Mouse (Mus musculus) MEL (cell line): Measurements from ENCODE around the gene Cacna1c. TPM values are rescaled to one million over a fixed set of nuclear protein-coding genes. Genes with fewer than 3 reads are reported as not detected.

Source experiments
- DNase-seq: peaks from one replicate; pipeline ENCODE4 v3.0.0; 2011; ENCODE audit warnings: low read depth, low spot score
- H3K27ac ChIP-seq: 2 replicates; pipeline ENCODE4 v1.5.1; 2012; ENCODE audit warnings: low read depth, mild to moderate bottlenecking, control low read depth, low read length, moderate library complexity; ENCODE audit not compliant: control insufficient read depth
- H3K27me3 ChIP-seq, 2 experiments: fragments of 150-350 bp in 1 of 2; sonication (generic) in 1 of 2; 2 replicates each; pipeline ENCODE4 v1.6.1; 2012; ENCODE audit warnings: low read length in 2 of 2, mild to moderate bottlenecking in 2 of 2, improper control_type of control experiment in 1 of 2, moderate library complexity in 1 of 2; ENCODE audit not compliant: insufficient read depth in 2 of 2, control insufficient read depth in 1 of 2
- H3K36me3 ChIP-seq, 2 experiments: 2 replicates each; pipeline ENCODE4 v1.6.1; 2012 to 2014; ENCODE audit warnings: low read length in 2 of 2, improper control_type of control experiment in 1 of 2, inconsistent platforms in 1 of 2, mild to moderate bottlenecking in 1 of 2; ENCODE audit not compliant: insufficient read depth in 2 of 2, control insufficient read depth in 1 of 2
- H3K4me1 ChIP-seq, 2 experiments: fragments of 150-350 bp in 1 of 2; sonication (generic) in 1 of 2; 2 replicates each; pipeline ENCODE4 v1.6.1; 2012; ENCODE audit warnings: low read length in 2 of 2, improper control_type of control experiment in 1 of 2, mild to moderate bottlenecking in 1 of 2; ENCODE audit not compliant: insufficient read depth in 2 of 2, control insufficient read depth in 1 of 2
- H3K4me3 ChIP-seq, 2 experiments: fragments of 150-350 bp in 1 of 2; sonication (generic) in 1 of 2; 2 replicates each; pipeline ENCODE4 v1.5.1; 2012; ENCODE audit warnings: low read depth in 2 of 2, low read length in 2 of 2, mild to moderate bottlenecking in 2 of 2, moderate library complexity in 2 of 2, control low read depth in 1 of 2, improper control_type of control experiment in 1 of 2; ENCODE audit not compliant: control insufficient read depth in 1 of 2, insufficient read depth in 1 of 2
- H3K79me2 ChIP-seq: 2 replicates; pipeline ENCODE4 v1.6.1; 2012; ENCODE audit warnings: mild to moderate bottlenecking, low read length, moderate library complexity; ENCODE audit not compliant: control insufficient read depth, poor library complexity, insufficient read depth
- H3K9ac ChIP-seq: 2 replicates; pipeline ENCODE4 v1.6.1; 2012; ENCODE audit warnings: low read depth, mild to moderate bottlenecking, control low read depth, low read length, moderate library complexity; ENCODE audit not compliant: control insufficient read depth, poor library complexity, severe bottlenecking
- H3K9me3 ChIP-seq: fragments of 150-350 bp; sonication (generic); replicated peaks from 2 replicates; pipeline ENCODE4 v1.6.1; 2012; ENCODE audit warnings: mild to moderate bottlenecking, low read length, improper control_type of control experiment, moderate library complexity; ENCODE audit not compliant: insufficient read depth
- CHD1 ChIP-seq: IDR thresholded peaks from 2 replicates; pipeline ENCODE4 v1.6.1; 2012; ENCODE audit warnings: low read depth, mild to moderate bottlenecking, inconsistent platforms, low read length, improper control_type of control experiment
- CHD2 ChIP-seq: IDR thresholded peaks from 2 replicates; pipeline ENCODE4 v1.6.1; 2011; ENCODE audit warnings: low read length, improper control_type of control experiment
- CTCF ChIP-seq, 3 experiments: IDR thresholded peaks in 2 of 3; conservative IDR thresholded peaks in 1 of 3; 2 replicates each; pipeline ENCODE4 v1.5.1; 2011 to 2012; ENCODE audit warnings: low read length in 3 of 3, low read depth in 2 of 3, mild to moderate bottlenecking in 2 of 3, improper control_type of control experiment in 1 of 3, inconsistent platforms in 1 of 3, mixed read lengths in 1 of 3, moderate library complexity in 1 of 3; ENCODE audit not compliant: control insufficient read depth in 1 of 3, insufficient read depth in 1 of 3, poor library complexity in 1 of 3, severe bottlenecking in 1 of 3
- E2F4 ChIP-seq: IDR thresholded peaks from 2 replicates; pipeline ENCODE4 v1.6.1; 2011; ENCODE audit warnings: low read depth, low read length, improper control_type of control experiment, borderline replicate concordance
- EP300 ChIP-seq, 2 experiments: IDR thresholded peaks; 2 replicates each; pipeline ENCODE4 v1.6.1; 2011; ENCODE audit warnings: improper control_type of control experiment in 2 of 2, low read length in 2 of 2, low read depth in 1 of 2, mild to moderate bottlenecking in 1 of 2
- ETS1 ChIP-seq: IDR thresholded peaks from 2 replicates; pipeline ENCODE4 v1.6.1; 2012; ENCODE audit warnings: low read depth, mild to moderate bottlenecking, inconsistent platforms, low read length, improper control_type of control experiment, moderate library complexity
- GABPA ChIP-seq: IDR thresholded peaks from 2 replicates; pipeline ENCODE4 v1.6.1; 2012; ENCODE audit warnings: low read depth, mild to moderate bottlenecking, inconsistent platforms, low read length, improper control_type of control experiment, moderate library complexity
- GATA1 ChIP-seq: IDR thresholded peaks from 2 replicates; pipeline ENCODE4 v1.6.1; 2011; ENCODE audit warnings: low read depth, low read length, improper control_type of control experiment
- HCFC1 ChIP-seq: IDR thresholded peaks from 2 replicates; pipeline ENCODE4 v1.6.1; 2012; ENCODE audit warnings: low read depth, mild to moderate bottlenecking, inconsistent platforms, low read length, improper control_type of control experiment, moderate library complexity
- JUND ChIP-seq: IDR thresholded peaks from 2 replicates; pipeline ENCODE4 v1.6.1; 2011; ENCODE audit warnings: low read depth, mild to moderate bottlenecking, improper control_type of control experiment, low read length
- KAT2A ChIP-seq: conservative IDR thresholded peaks from 2 replicates; pipeline ENCODE4 v1.6.1; 2012; ENCODE audit warnings: low read depth, low read length, improper control_type of control experiment, inconsistent platforms
- MAX ChIP-seq: IDR thresholded peaks from 2 replicates; pipeline ENCODE4 v1.6.1; 2011; ENCODE audit warnings: low read length, improper control_type of control experiment
- MAZ ChIP-seq: IDR thresholded peaks from 2 replicates; pipeline ENCODE4 v1.6.1; 2012; ENCODE audit warnings: low read depth, mild to moderate bottlenecking, inconsistent platforms, low read length, improper control_type of control experiment
- MEF2A ChIP-seq: IDR thresholded peaks from 2 replicates; pipeline ENCODE4 v1.6.1; 2014; ENCODE audit warnings: low read depth, mild to moderate bottlenecking, inconsistent platforms, low read length, improper control_type of control experiment; ENCODE audit not compliant: poor library complexity, insufficient replicate concordance, severe bottlenecking; ENCODE audit errors: extremely low read depth
- MXI1 ChIP-seq: IDR thresholded peaks from 2 replicates; pipeline ENCODE4 v1.6.1; 2011; ENCODE audit warnings: mild to moderate bottlenecking, low read depth, low read length, improper control_type of control experiment
- MYB ChIP-seq: IDR thresholded peaks from 2 replicates; pipeline ENCODE4 v1.6.1; 2011; ENCODE audit warnings: mild to moderate bottlenecking, low read depth, low read length, improper control_type of control experiment
- MYC ChIP-seq: IDR thresholded peaks from 2 replicates; pipeline ENCODE4 v1.6.1; 2011; ENCODE audit warnings: low read depth, mild to moderate bottlenecking, low read length, improper control_type of control experiment, moderate library complexity
- NELFE ChIP-seq: IDR thresholded peaks from 2 replicates; pipeline ENCODE4 v1.6.1; 2011; ENCODE audit warnings: low read depth, low read length, improper control_type of control experiment
- POLR2A ChIP-seq, 2 experiments: IDR thresholded peaks; 2 replicates each; pipeline ENCODE4 v1.6.1; 2011 to 2012; ENCODE audit warnings: low read length in 2 of 2, mild to moderate bottlenecking in 2 of 2, control low read depth in 1 of 2, improper control_type of control experiment in 1 of 2, low read depth in 1 of 2, moderate library complexity in 1 of 2; ENCODE audit not compliant: control insufficient read depth in 1 of 2, insufficient read depth in 1 of 2, poor library complexity in 1 of 2
- RAD21 ChIP-seq: IDR thresholded peaks from 2 replicates; pipeline ENCODE4 v1.6.1; 2011; ENCODE audit warnings: mild to moderate bottlenecking, low read depth, low read length, improper control_type of control experiment
- RCOR1 ChIP-seq: IDR thresholded peaks from 2 replicates; pipeline ENCODE4 v1.6.1; 2012; ENCODE audit warnings: low read depth, mild to moderate bottlenecking, inconsistent platforms, low read length, improper control_type of control experiment
- TAL1 ChIP-seq: IDR thresholded peaks from 2 replicates; pipeline ENCODE4 v1.6.1; 2012; ENCODE audit warnings: mild to moderate bottlenecking, inconsistent platforms, low read length, moderate library complexity, mixed read lengths
- TBP ChIP-seq: IDR thresholded peaks from 2 replicates; pipeline ENCODE4 v1.8.0; 2011; ENCODE audit warnings: low read depth, low read length, improper control_type of control experiment
- UBTF ChIP-seq: IDR thresholded peaks from 2 replicates; pipeline ENCODE4 v1.6.1; 2012; ENCODE audit warnings: low read depth, mild to moderate bottlenecking, inconsistent platforms, low read length, improper control_type of control experiment, moderate library complexity, borderline replicate concordance; ENCODE audit not compliant: insufficient read depth
- USF1 ChIP-seq: IDR thresholded peaks from 2 replicates; pipeline ENCODE4 v1.6.1; 2014; ENCODE audit warnings: low read depth, mild to moderate bottlenecking, inconsistent platforms, low read length, improper control_type of control experiment, moderate library complexity
- ZC3H11A ChIP-seq: IDR thresholded peaks from 2 replicates; pipeline ENCODE4 v1.6.1; 2012; ENCODE audit warnings: low read depth, mild to moderate bottlenecking, inconsistent platforms, low read length, improper control_type of control experiment
- ZNF384 ChIP-seq: IDR thresholded peaks from 2 replicates; pipeline ENCODE4 v1.6.1; 2012; ENCODE audit warnings: low read depth, mild to moderate bottlenecking, inconsistent platforms, low read length, improper control_type of control experiment
- polyA plus RNA-seq, 2 experiments: library from polyadenylated mRNA; stranded (reverse) in 1 of 2; unstranded in 1 of 2; fragments of >175 nt in 1 of 2; fragments of >200 nt in 1 of 2; gene quantifications; 2 replicates each; pipeline versions ENCODE4 v1.2.1 to v1.2.4; 2012; ENCODE audit warnings: low replicate concordance in 2 of 2, low read depth in 1 of 2; ENCODE audit not compliant: insufficient read length in 2 of 2, insufficient read depth in 1 of 2, missing spikeins in 1 of 2
- total RNA-seq: library from RNA; depleted of rRNA; stranded (reverse); fragments of 300-350 nt; gene quantifications from 2 replicates; pipeline ENCODE4 v1.2.3, GENCODE M21; 2012

The Cacna1c gene
- total and polyA plus RNA-seq, 3 experiments, result 3.4 to 4.4 TPM; not detected in 1

- Histone ChIP-seq H3K27me3 (no peaks in the 10 kb centered on the region), H3K36me3 (no peaks in the 10 kb centered on the region; a peak in 1 of 4 replicates), H3K27ac (no peak overlapping the region), H3K9ac (no peak overlapping the region), H3K4me1 (peaks cover 0 to 3% of the 10 kb centered on the region in 2 experiments; a peak in 1 of 4 replicates), H3K9me3 (no peaks in the 10 kb centered on the region), H3K79me2 (no peaks in the 10 kb centered on the region), H3K4me3 (no peak overlapping the region)
- no peak for DNase-seq
- TF ChIP-seq MAZ, result no peak
- no peak for TF ChIP-seq GATA1
- TF ChIP-seq ETS1, result no peak
- TF ChIP-seq TAL1, result no peak
- TF ChIP-seq RAD21, result no peak
- no peak for TF ChIP-seq JUND
- no peak for TF ChIP-seq CHD1
- no peak for TF ChIP-seq NELFE
- TF ChIP-seq EP300 (IDR thresholded peaks at IDR 0.05; ENCODE audit: low read depth in 1 of 2, low read length in 2 of 2), result no peak
- no peak for TF ChIP-seq KAT2A
- no peak for TF ChIP-seq ZNF384
- TF ChIP-seq MXI1, result no peak
- no peak for TF ChIP-seq CTCF (IDR thresholded peaks at IDR 0.05 in 2 of 3, conservative IDR thresholded peaks at IDR 0.05 in 1 of 3; ENCODE audit: control insufficient read depth in 1 of 3, insufficient read depth in 1 of 3, low read depth in 2 of 3, low read length in 3 of 3, poor library complexity in 1 of 3, severe bottlenecking in 1 of 3)
- TF ChIP-seq ZC3H11A, result no peak
- no peak for TF ChIP-seq GABPA
- no peak for TF ChIP-seq RCOR1
These were observed 456.1 kb downstream of the Cacna1c start for GRCm38 (mm10) chr6:118739961-118740599.

GRCm38 (mm10) chr6:118739344-118739743 is 456.9 kb downstream of the Cacna1c start:
- no peaks in the 10 kb centered on the region for H3K27me3 ChIP-seq
- H3K36me3 ChIP-seq, result no peaks in the 10 kb centered on the region; a peak in 1 of 4 replicates
- no peaks in the 10 kb centered on the region for H3K79me2 ChIP-seq
- H3K9ac ChIP-seq, result no peak overlapping the region
- H3K4me1 ChIP-seq, result peaks cover 0 to 3% of the 10 kb centered on the region in 2 experiments; a peak in 1 of 4 replicates
- DNase-seq, result no peak
- no peaks in the 10 kb centered on the region for H3K9me3 ChIP-seq
- no peak overlapping the region for H3K4me3 ChIP-seq
- TF ChIP-seq TBP (no peak), MYB (no peak), TAL1 (no peak), HCFC1 (no peak), ETS1 (no peak), UBTF (no peak), CHD2 (no peak), POLR2A (IDR thresholded peaks at IDR 0.05; ENCODE audit: control insufficient read depth in 1 of 2, insufficient read depth in 1 of 2, low read depth in 1 of 2, low read length in 2 of 2, poor library complexity in 1 of 2) (no peak), NELFE (no peak), MYC (no peak), MXI1 (no peak), MEF2A (no peak), USF1 (no peak), JUND (no peak), GATA1 (no peak), ZNF384 (no peak), E2F4 (no peak), MAX (no peak)
- TF ChIP-seq, all 39 proteins: peak for 0
- no peak overlapping the region for H3K27ac ChIP-seq
